Mouse (Mus musculus) myocyte (in vitro differentiated cells): ENCODE measurements at regions not wholly inside any gene's neighbourhood (a gene's known extent, or its start where the extent isn't known, plus 50 kb on each side); places are given as distances from the start of the nearest gene placed in this dataset.

Source experiments
- H3K27me3 ChIP-seq: one replicate; pipeline ENCODE4 v1.6.1; 2011; ENCODE audit not compliant: control insufficient read depth, insufficient read depth, insufficient read length
- H3K36me3 ChIP-seq: one replicate; pipeline ENCODE4 v1.6.1; 2011; ENCODE audit not compliant: control insufficient read depth, insufficient read depth
- H3K4me2 ChIP-seq: one replicate; pipeline ENCODE4 v1.6.1; 2011; ENCODE audit warnings: low read depth, control low read depth
- H3K4me3 ChIP-seq: one replicate; pipeline ENCODE4 v1.5.1; 2011; ENCODE audit warnings: mild to moderate bottlenecking, control low read depth, moderate library complexity
- H3K79me2 ChIP-seq: one replicate; pipeline ENCODE4 v1.6.1; 2011; ENCODE audit not compliant: control insufficient read depth, insufficient read depth
- H3ac ChIP-seq: one replicate; pipeline ENCODE4 v1.6.1; 2011; ENCODE audit not compliant: control insufficient read depth, insufficient read length
- CEBPB ChIP-seq: IDR thresholded peaks from 2 replicates; pipeline ENCODE4 v1.6.1; 2011; ENCODE audit warnings: mild to moderate bottlenecking, moderate library complexity; ENCODE audit not compliant: poor library complexity, insufficient read depth, severe bottlenecking
- E2F4 ChIP-seq: IDR thresholded peaks from one replicate; pipeline ENCODE4 v1.6.1; 2011; ENCODE audit warnings: mild to moderate bottlenecking, control low read depth, moderate library complexity; ENCODE audit not compliant: insufficient read depth
- MAX ChIP-seq: IDR thresholded peaks from one replicate; pipeline ENCODE4 v1.6.1; 2011; ENCODE audit warnings: low read depth, mild to moderate bottlenecking, control low read depth
- MYOD1 ChIP-seq, 3 experiments: IDR thresholded peaks; one replicate each; pipeline ENCODE4 v1.6.1; 2011; ENCODE audit warnings: control low read depth in 2 of 3, low read depth in 2 of 3, mild to moderate bottlenecking in 2 of 3, moderate library complexity in 1 of 3; ENCODE audit not compliant: insufficient read length in 2 of 3, control insufficient read depth in 1 of 3
- MYOG ChIP-seq, 3 experiments: IDR thresholded peaks; one replicate each; pipeline ENCODE4 v1.6.1; 2011; ENCODE audit warnings: control low read depth in 2 of 3, low read depth in 2 of 3, mild to moderate bottlenecking in 2 of 3; ENCODE audit not compliant: insufficient read length in 2 of 3, control insufficient read depth in 1 of 3, insufficient read depth in 1 of 3
- POLR2A ChIP-seq: IDR thresholded peaks from one replicate; pipeline ENCODE4 v1.6.1; 2011; ENCODE audit warnings: low read depth, mild to moderate bottlenecking, control low read depth, moderate library complexity; ENCODE audit not compliant: insufficient read length
- POLR2AphosphoS2 ChIP-seq: IDR thresholded peaks from one replicate; pipeline ENCODE4 v1.6.1; 2011; ENCODE audit warnings: low read depth, control low read depth; ENCODE audit not compliant: insufficient read length
- REST ChIP-seq: IDR thresholded peaks from one replicate; pipeline ENCODE4 v1.6.1; 2011; ENCODE audit warnings: mild to moderate bottlenecking, control low read depth, moderate library complexity; ENCODE audit not compliant: insufficient read depth, insufficient read length
- SRF ChIP-seq: IDR thresholded peaks from one replicate; pipeline ENCODE4 v1.6.1; 2011; ENCODE audit warnings: low read depth; ENCODE audit not compliant: control insufficient read depth, insufficient read length
- TCF12 ChIP-seq: IDR thresholded peaks from one replicate; pipeline ENCODE4 v1.6.1; 2011; ENCODE audit warnings: mild to moderate bottlenecking, control low read depth; ENCODE audit not compliant: poor library complexity, insufficient read depth, severe bottlenecking
- TCF3 ChIP-seq: IDR thresholded peaks from one replicate; pipeline ENCODE4 v1.6.1; 2011; ENCODE audit warnings: low read depth, control low read depth; ENCODE audit not compliant: insufficient read length
- USF1 ChIP-seq: IDR thresholded peaks from one replicate; pipeline ENCODE4 v1.6.1; 2011; ENCODE audit warnings: low read depth, mild to moderate bottlenecking, control low read depth, moderate library complexity

- no peaks in the 10 kb centered on the region for H3K36me3 ChIP-seq
- H3K79me2 ChIP-seq, result no peaks in the 10 kb centered on the region
- H3K27me3 ChIP-seq, result no peaks in the 10 kb centered on the region
- H3K4me3 ChIP-seq, result no peak overlapping the region
- TF ChIP-seq POLR2AphosphoS2 (no peak), MAX (no peak), MYOG (IDR thresholded peaks at IDR 0.05; ENCODE audit: control insufficient read depth in 1 of 3, insufficient read depth in 1 of 3, insufficient read length in 2 of 3, low read depth in 2 of 3) (no peak), TCF12 (no peak), SRF (no peak), REST (no peak), CEBPB (no peak), MYOD1 (IDR thresholded peaks at IDR 0.05; ENCODE audit: control insufficient read depth in 1 of 3, insufficient read length in 2 of 3, low read depth in 2 of 3) (no peak), E2F4 (no peak), USF1 (no peak), TCF3 (no peak), POLR2A (no peak)
- H3ac ChIP-seq, result no peak overlapping the region
- H3K4me2 ChIP-seq, result no peak overlapping the region
Measured at GRCm38 (mm10) chr2:144133806-144134574, 101.1 kb downstream of the Banf2 start.

- H3K4me2 ChIP-seq, result no peak overlapping the region
- no peaks in the 10 kb centered on the region for H3K36me3 ChIP-seq
- no peak for TF ChIP-seq E2F4
- no peak for TF ChIP-seq MAX
- no peak for TF ChIP-seq REST
- TF ChIP-seq TCF3, result no peak
- TF ChIP-seq POLR2AphosphoS2, result no peak
- no peak for TF ChIP-seq TCF12
- TF ChIP-seq SRF, result no peak
- no peak for TF ChIP-seq MYOG (IDR thresholded peaks at IDR 0.05; ENCODE audit: control insufficient read depth in 1 of 3, insufficient read depth in 1 of 3, insufficient read length in 2 of 3, low read depth in 2 of 3)
- no peak for TF ChIP-seq MYOD1 (IDR thresholded peaks at IDR 0.05; ENCODE audit: control insufficient read depth in 1 of 3, insufficient read length in 2 of 3, low read depth in 2 of 3)
- no peak for TF ChIP-seq USF1
- no peak for TF ChIP-seq CEBPB
- no peaks in the 10 kb centered on the region for H3K79me2 ChIP-seq
- H3K4me3 ChIP-seq, result no peak overlapping the region
- H3K27me3 ChIP-seq, result no peaks in the 10 kb centered on the region
- H3ac ChIP-seq, result no peak overlapping the region
Measured at GRCm38 (mm10) chr2:144134575-144134958, 101.7 kb downstream of the Banf2 start.

GRCm38 (mm10) chr2:144135586-144135985, 102.7 kb downstream of the Banf2 start:
- H3ac ChIP-seq, result no peak overlapping the region
- no peaks in the 10 kb centered on the region for H3K27me3 ChIP-seq
- no peak overlapping the region for H3K4me2 ChIP-seq
- TF ChIP-seq REST, result no peak
- TF ChIP-seq USF1, result no peak
- TF ChIP-seq MAX, result no peak
- H3K36me3 ChIP-seq, result no peaks in the 10 kb centered on the region
- no peaks in the 10 kb centered on the region for H3K79me2 ChIP-seq
- H3K4me3 ChIP-seq, result no peak overlapping the region

GRCm38 (mm10) chr2:144143620-144144384, 110.9 kb downstream of the Banf2 start:
- TF ChIP-seq CEBPB (no peak), SRF (no peak), TCF12 (no peak), E2F4 (no peak), REST (no peak), MAX (no peak), POLR2AphosphoS2 (no peak)
- H3K36me3 ChIP-seq, result no peaks in the 10 kb centered on the region
- no peak overlapping the region for H3ac ChIP-seq
- no peak overlapping the region for H3K4me3 ChIP-seq
- H3K4me2 ChIP-seq, result peak overlapping the region; percentile 9
- H3K27me3 ChIP-seq, result no peaks in the 10 kb centered on the region
- H3K79me2 ChIP-seq, result no peaks in the 10 kb centered on the region

GRCm38 (mm10) chr2:144144486-144145136, 111.8 kb downstream of the Banf2 start:
- H3K36me3 ChIP-seq, result no peaks in the 10 kb centered on the region
- H3K27me3 ChIP-seq, result no peaks in the 10 kb centered on the region
- no peak overlapping the region for H3ac ChIP-seq
- no peaks in the 10 kb centered on the region for H3K79me2 ChIP-seq
- no peak overlapping the region for H3K4me2 ChIP-seq
- TF ChIP-seq TCF3, result no peak
- no peak for TF ChIP-seq MYOD1 (IDR thresholded peaks at IDR 0.05; ENCODE audit: control insufficient read depth in 1 of 3, insufficient read length in 2 of 3, low read depth in 2 of 3)
- no peak for TF ChIP-seq E2F4
- TF ChIP-seq MAX, result no peak
- no peak for TF ChIP-seq REST
- TF ChIP-seq SRF, result no peak
- TF ChIP-seq USF1, result no peak
- no peak for TF ChIP-seq POLR2A
- no peak for TF ChIP-seq POLR2AphosphoS2
- no peak for TF ChIP-seq CEBPB
- TF ChIP-seq TCF12, result no peak
- no peak for TF ChIP-seq MYOG (IDR thresholded peaks at IDR 0.05; ENCODE audit: control insufficient read depth in 1 of 3, insufficient read depth in 1 of 3, insufficient read length in 2 of 3, low read depth in 2 of 3)
- H3K4me3 ChIP-seq, result no peak overlapping the region
